Mouse (Mus musculus): ENCODE measurements around the gene Itgav. TPM values are rescaled to one million over a fixed set of nuclear protein-coding genes. Genes with fewer than 3 reads are reported as not detected.

The Itgav gene
- total RNA-seq, 1 experiment from 2014 or later: 77.0 TPM

DNA sequence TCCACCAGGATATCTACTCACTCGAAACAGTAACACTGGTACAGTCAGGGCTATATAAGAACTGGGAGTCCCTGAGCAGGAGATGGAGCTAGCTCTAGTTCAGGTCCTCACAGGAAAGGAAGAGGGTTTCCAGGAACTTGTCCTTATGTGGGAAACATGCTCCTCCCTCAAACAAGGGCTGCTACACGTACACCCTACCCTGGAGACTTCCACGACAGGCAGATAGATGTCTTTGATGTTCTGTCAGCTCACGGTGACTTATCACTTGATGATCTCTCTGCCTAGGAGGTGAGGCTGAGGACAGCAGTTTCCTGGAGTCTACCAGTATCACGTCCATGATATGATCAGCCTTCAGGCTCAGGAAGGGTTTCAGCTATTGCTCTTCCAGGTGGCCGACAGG is 21.1 kb downstream of the Itgav start:
- DNase-seq: no peak

DNA sequence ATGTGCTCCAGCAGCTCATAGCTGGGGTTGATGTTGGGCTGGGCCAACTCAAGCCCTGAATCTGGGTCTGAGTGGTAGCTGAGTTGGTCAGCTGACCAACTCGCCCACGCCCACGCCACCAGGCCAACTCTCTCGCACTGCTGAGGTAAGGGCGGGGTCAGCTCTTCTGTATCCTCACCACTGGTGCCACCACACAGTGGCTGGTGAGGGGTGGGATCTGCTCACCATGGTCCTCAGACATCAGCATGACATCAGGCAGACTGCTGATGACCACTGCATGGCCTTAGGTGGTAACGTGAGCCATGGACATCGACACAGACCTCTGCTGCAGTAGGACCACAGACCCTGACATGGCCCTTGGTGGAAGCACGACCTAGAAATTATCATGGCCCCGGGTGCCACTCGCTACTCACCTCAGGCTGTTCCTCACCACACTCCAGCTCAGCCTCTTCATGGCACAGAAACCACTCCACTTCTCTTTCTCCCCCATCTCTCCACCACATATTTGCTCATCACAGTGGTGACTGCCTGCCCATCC is 24.5 kb downstream of the Itgav start:
- no peak for DNase-seq

DNA sequence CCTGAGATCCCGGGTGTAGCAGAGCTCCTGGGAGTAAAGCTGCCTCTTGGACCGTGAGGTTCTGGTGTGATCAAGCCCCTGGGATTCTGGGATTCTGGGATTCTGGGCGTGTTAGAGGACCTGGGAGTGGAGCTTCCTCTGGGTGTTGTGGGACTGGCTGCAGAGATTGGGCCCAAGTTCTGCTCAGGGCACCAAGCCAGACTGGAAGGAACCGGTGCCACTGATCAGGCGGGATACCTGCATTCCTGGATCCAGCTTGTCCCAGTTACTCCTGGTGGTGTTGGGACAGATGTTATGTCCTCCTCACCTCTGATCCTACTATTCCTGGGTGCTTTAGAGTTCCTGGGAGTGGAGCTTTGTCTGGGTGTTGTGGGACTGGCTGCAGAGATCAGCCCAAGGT is 28.8 kb downstream of the Itgav start:
- DNase-seq: no peak

DNA sequence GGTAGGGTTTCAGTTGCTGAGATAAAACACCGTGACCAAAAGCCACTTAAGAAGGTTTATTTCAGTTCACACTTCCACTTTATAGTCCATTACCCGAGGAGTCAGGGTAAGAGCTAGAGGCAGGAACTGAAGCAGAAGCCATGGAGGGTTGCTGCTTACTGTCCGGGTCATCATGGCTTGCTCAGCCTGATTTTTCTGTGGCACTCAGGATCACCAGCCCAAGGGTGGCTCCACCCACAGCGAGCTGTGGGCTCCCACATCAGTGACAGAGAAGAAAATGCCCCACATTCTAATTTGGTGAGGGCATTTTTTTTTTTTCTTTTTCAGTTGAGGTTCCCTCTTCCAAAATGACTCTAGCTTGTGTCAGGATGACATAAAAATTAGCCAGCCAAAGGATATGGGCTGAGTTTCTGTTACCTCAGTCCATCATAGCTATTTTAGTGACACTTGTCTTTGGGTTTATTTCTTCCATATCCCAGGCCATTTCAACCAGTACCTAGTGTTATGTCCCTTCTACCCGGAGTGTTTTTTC is 30.2 kb downstream of the Itgav start:
- no peak for DNase-seq

DNA sequence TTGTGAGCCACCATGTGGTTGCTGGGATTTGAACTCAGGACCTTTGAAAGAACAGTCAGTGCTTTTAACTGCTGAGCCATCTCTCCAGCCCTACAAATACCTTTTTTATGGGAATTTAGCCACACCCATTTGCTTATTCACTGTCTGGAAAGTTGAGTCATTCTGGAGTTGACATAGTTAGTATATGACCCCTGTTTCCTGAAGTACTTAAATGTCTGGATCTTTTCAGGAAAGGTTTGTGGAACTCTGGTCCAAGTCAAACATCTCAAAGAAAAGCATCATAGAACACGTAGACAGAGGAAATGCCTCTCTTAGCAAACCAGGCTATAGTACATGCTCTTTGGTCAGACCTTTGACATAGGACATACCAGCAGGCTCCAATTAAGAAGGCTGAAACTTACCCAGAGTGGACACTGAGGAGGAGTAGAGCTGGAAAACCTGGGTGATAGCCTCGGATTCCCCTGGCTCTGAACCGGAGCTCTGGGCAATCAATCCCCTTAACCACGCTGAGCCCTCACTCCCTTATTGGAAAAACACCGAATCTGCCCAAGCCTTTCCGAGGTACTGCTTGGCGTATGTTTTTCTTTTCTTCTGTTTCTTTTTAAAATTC is 34.5 kb downstream of the Itgav start:
- DNase-seq: no peak

DNA sequence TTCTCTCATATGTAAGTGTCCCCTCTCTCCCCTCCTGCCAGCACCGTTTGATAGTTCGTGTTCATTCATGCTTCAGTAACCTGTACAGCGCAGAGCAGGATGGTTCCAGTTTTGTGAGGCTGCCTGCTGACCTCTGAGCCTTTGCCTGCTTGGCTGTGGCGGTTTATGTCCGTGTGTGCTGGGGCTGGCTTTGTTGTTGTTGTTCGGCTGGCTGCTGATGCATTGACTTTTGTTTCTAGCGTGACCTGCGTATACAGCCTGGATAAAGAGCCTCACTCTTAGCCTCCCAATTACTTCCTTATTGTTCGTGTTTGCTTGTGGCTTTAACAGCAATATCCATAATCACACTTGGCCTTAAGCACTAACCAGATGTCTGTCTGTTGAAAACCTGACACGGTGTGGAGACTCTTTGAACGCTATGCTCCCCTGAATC is 35.0 kb downstream of the Itgav start:
- DNase-seq: no peak

DNA sequence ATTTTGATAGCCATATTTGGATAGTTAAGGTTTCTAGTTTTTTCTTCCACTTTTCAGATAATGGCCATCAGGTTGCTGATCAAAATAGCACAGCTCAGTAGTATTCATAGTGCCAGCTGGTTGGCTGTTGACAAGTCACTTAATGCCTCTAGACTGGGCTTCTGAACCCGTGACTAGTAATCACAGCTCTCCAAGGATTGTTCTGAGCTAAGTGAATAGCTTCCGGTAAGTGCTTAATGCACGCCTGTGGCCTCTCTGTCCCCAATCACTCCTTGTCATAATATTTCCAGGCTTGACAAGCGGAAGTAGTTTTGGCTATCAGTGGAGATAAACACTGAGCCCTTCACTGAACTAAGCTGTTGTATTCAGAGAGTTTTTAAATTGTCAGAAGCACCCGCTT is 35.5 kb downstream of the Itgav start:
- DNase-seq: no peak

DNA sequence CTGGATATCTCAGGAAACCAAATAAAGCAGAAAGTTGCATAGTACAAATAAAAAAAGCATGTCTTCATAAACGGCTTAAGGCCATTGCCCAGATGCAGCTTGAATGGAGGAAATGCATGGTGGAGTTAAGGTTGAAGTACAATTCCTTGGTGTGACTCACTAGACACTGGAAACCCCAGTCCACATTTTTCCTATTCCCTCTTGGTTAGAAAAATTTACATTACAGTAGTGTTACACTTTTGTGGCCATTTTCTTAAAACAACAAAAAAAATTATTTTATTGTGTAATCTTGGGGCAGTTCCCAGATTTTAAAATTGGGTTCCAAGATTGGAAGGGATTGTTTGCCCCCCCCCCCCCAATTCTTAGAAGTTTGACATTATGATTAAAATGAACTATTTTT is 35.9 kb downstream of the Itgav start:
- DNase-seq: no peak

DNA sequence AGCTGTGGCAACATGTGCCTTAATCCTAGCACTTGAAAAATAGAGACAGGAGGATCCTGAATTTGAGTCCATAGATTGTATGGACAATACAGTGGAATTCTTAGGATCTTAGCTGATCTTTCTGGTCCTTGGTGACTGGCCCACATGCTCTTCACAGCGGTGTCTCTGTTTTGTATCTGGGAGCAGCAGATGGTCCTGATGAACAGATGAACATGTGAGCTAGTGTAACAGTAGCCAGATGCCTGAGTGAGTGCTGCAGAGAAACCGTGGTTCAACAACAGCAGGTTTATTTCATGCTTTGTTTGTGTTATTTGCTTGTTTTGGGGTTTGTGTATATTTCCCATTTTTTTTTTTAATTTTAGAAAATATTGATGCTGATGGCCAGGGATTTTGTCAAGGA is 37.3 kb downstream of the Itgav start:
- DNase-seq: no peak

DNA sequence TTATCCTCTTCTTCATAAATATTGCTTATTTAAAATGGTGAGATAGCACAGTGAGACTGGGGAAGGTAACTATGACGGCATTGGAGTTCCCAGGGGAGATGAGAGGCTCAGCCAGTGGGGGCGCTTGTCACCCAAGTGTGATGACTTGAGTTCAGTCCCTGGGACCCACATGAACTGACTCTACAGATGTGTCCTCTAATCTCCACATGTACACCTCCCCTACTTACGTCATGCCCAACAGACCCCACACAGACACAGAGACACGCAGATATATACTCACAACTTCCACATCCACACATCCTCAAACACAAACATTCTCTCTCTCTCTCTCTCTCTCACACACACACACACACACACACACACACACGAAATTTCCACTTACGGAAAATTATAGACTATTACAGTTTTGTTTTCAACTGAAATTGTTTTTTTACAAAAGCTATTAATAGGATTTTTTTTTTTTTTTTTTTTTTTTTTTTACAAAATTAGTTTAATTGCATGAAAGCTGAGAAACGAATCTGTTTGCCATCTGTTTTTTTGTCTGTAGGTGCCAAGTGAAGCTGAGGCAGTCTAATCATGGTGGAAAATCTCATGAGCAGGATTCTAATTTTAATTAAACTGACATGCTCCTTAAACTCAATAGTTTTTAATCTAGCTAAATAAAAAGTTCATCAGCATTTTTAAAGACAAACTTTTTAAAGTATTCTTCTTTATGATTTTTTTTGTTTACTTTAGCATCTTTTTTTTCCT is 38.1 kb downstream of the Itgav start:
- no peak for DNase-seq

DNA sequence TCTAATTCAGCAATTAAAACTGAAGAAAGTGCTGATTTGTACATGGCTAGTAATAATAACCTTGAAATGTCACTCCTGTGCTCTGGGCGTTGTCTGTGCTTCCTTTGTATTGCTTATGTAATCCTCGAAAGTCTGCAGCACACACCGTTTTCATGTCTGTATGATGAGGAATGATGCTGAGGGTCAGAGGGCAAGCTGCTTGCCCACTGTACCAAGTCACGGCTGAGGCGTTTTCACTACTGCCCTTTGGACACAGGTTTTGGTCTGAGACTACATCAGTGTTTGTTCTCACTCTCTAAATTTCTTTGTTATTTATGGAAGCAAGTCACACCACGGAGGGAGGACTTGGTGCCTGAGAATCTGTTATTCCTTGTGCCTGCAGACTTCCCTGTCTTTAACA is 41.9 kb downstream of the Itgav start:
- no peak for DNase-seq

DNA sequence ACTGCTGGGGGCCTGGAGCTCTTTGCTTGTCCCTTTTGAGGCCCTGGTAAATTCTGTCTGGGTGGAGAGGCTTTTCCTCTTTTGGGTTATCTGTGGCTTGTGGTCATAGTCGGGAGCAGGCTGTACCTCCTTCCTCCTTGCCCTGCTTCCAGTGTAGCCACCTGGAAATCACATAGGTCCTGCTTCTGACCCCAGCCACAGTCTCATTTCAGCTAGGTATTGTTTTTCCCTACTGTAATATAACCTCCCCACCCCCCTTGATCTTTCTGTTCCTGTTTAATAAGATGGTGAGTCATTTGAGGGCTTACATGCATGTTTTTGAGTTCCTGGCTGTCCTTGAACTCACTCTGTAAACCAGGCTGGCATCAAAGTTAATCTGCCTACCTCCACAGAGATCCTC is 42.7 kb downstream of the Itgav start:
- no peak for DNase-seq

DNA sequence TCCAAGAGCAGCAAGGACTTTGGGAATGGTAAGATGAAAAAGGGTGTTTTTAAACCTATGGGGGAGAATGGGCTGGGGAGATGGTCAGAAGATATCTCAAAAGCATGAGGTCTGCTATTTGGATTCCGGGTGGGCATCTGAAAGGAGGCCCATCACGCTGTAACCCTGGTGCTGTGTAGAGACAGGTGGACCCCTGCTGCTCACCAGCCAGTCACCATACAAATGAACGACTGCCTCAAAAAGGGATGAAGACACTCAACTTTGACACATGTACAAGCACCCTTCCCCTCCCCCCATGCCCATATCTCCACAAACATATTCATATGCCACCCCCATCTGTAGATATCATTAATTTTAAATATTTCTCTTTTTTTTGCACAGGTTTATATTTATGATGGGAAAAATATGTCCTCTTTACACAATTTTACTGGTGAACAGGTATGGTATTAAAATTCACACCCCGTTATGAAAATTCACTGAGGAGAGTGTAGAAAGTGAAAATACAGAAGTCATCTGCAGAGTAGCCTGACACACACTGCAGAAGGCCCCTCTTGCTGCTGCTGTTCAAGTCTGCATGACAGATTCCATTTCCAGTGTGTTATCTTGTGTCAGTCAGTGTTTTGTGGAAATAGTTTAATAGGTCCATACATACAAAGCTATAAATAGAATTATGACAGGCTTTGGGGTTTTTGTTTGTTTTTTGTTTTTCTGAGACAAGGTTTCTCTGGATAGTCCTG is 44.3 kb downstream of the Itgav start:
- DNase-seq: no peak

DNA sequence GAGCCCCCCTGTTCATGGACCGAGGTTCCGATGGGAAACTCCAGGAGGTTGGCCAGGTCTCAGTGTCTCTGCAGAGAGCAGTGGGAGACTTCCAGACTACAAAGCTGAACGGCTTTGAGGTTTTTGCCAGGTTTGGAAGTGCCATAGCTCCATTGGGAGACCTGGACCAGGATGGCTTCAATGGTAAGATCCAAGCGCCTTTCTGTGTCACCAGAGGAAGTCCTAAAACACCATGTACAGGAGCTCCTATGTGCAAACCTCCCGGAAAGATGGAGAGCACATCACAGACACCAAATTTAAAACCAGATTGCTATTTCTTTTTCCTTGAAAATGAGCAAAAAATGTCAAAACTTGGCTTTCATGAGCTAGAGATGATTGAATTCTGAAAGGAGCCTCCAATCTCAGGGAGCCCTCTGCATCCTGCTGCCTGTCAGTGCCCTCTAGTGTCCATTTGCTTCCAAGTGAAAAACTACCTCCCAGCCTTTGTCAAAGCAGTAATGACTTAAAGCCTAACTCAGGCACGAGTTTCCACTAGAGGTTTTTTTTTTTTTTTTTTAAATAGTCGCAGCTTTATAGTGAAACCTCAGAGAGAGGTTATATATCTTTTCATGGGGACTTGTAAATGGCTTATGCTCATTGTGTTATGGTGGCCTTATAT is 47.1 kb downstream of the Itgav start:
- DNase-seq: peak; percentile 78

DNA sequence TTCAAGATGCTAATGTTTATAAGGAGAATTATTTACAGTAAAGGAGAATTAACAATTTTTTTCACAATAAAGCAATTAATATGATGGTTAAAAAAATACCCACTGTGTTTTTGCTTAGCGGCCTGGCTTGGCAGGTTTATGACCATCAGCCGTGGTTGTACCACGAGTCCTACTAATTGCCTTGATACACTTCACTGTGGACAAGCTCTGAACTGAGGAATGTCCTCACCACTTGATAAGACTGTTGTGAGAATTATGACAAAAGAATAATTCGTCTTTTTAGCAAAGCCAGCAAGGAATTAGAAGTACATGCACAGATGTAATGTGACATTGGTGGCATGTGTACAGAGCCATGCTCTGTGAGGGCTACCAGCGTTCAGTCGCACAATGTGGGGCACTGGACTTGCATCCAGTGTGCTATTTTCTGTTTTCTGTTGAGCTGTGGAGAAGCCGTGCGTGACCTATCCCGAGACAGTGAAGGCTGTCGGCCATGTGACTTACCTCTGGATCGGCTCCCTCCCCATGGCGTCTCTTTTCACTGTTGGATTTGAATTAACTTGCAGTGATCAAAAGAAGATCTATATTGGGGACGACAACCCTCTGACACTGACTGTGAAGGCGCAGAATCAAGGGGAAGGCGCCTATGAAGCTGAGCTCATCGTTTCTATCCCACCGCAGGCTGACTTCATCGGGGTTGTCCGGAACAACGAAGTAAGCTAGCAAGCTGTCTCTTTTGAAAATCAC is 67.3 kb downstream of the Itgav start:
- no peak for DNase-seq

DNA sequence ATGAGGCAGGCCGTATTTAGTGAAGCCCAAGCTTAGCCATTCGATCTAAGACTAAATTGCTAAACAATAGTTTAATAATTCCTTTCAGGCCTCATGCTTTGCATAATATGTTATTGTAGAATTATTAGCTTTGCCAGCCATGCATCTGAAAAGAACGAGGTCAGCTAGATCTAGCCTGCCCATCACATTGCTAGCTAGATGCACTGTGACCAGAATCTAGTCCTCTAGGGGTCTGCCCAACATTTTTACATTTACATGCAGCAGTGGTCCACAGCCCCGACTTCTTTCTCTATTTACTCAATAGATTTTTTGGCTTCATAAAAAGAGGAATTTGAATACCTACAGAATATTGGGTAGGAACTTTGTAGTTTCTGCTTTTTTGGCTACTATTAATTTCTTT is 67.9 kb downstream of the Itgav start:
- DNase-seq: no peak

DNA sequence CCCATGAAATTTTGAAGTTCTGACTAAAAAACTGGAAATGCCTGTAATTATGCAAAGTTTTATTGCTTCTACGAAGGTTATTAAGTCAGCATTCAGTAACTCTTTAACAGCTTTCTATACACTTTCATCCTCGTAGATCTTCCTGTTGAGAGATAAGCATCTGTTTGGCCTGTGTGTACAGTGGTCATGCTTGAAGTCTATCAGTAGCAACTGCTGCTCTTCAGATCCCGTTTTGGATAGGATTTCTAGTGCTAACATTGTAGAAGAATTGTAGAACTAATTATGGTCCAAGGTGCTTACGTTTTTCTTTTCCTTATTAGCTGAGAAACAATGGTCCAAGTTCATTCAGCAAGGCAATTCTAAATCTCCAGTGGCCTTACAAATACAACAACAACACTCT is 71.6 kb downstream of the Itgav start:
- no peak for DNase-seq

DNA sequence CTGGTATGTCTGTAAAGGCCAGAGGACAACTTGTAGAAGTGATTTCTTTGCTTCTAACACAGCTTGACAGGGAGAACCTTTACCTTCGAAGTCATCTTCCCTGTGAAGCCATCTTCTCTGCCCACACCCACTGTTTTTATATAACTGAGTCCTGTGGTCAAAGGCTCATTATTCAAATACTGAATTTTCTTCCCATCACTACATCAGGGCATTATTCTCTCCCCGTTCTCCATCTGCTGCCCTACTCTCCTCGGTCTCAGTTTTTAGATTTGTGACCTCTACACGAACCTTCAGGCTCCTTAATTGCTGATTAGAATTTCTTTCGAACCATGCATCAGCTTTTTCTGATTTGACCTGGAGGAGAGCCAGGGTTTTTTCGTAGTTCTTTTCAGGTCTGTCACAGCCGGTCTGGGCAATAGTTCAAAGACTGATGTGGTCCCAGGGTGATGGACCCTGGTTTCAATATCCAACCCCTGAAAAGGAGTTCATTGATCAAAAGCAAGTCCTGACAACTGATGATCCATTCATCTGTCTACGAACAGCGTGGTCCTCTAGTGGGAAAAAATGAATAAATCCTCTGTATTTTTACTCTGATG is 73.8 kb downstream of the Itgav start:
- no peak for DNase-seq

DNA sequence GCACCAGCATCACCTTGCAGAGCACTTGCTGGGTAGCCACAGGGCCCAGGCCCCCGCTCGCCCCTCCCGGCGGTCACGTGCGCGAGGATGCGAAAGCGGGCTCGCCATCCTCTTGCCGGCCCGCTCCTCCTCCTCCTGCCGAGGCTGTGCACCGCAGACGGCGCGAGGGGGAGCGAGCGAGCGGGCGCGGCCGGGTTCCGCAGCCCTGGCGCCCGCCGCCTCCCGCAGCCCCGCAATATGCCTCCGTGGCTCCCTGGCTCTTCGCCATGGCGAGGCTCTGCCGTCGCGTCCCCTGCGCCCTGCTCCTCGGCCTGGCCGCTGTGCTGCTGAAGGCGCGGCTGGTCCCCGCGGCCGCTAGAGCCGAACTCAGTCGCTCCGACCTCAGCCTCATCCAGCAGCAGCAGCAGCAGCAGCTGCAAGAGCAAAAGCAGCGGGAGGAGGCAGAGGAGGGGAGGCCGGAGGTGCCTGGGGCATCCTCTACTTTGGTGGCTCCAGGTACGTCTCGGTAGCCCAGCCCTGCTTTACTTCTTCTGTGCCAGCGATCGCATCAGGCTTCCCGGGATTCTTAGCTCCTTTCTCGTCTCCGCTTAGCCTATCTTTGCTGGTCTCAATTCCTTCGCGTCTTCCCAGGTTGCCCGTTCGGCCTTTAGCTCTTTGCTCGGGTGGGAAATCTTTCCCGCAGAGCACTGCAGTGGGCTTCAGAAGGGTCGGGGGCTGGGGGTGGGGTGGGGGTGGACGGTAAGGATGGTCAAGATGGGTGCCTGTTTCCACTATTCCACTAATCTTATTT is 88.5 kb downstream of the Itgav start, which contains the start of gene Fam171b:
Fam171b (plus strand) TSS at position 154 of the 790 bp plus-strand sequence.
- DNase-seq: peak; percentile 76

DNA sequence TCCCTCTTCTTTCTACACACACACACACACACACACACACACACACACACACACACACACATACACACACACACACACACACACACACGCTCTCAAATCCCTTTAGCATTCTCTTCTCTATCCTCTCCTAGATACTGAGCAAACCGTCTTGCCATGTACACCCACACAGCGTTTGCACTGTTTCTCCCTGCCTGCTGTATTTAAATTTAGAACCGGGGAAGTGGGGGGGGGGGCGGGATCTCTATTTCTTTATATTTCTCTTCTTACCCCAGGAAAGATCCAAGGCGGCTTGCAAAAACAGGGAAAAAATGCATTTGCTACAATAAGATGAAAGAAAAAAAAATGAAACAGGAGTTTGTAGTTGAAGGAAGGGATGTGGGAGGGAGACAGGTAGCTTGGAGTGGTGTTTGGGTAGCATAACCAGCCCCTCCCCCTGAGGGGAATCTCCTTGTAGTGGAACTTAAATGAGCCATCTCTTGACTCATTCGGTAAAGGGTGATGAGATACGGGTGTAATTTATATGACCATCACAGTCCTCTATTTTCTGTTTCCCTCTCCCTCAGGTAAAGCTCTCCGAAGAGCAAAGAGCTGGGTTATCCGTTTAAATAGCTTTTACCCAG is 89.2 kb downstream of the Itgav start:
- no peak for DNase-seq

Data from adrenal gland, postnatal 14 days (tissue).